Mouse (Mus musculus): ENCODE measurements at regions not wholly inside any gene's neighbourhood (a gene's known extent, or its start where the extent isn't known, plus 50 kb on each side); places are given as distances from the start of the nearest gene placed in this dataset.

GRCm38 (mm10) chr4:98200701-98201100 lies 182.4 kb downstream of the Tm2d1 start:
- DNase-seq (ENCODE audit: low read depth) = no peak

GRCm38 (mm10) chr4:98190318-98190717 lies 192.8 kb downstream of the Tm2d1 start:
- no peak for DNase-seq (ENCODE audit: low read depth)

- DNase-seq (ENCODE audit: low read depth) = no peak
Measured at GRCm38 (mm10) chr4:98189894-98190293, 193.2 kb downstream of the Tm2d1 start.

- no peak for DNase-seq (ENCODE audit: low read depth)
Measured at GRCm38 (mm10) chr4:98188944-98189343, 194.2 kb downstream of the Tm2d1 start.

GRCm38 (mm10) chr4:98187038-98187437 lies 196.1 kb downstream of the Tm2d1 start:
- DNase-seq (ENCODE audit: low read depth) = no peak

- no peak for DNase-seq (ENCODE audit: low read depth)
Measured at GRCm38 (mm10) chr4:98182053-98182355, 201.1 kb downstream of the Tm2d1 start.

GRCm38 (mm10) chr4:98181185-98182052 lies 201.7 kb downstream of the Tm2d1 start:
- DNase-seq (ENCODE audit: low read depth) = no peak

- DNase-seq (ENCODE audit: low read depth) = no peak
Measured at GRCm38 (mm10) chr4:98180336-98180735, 202.8 kb downstream of the Tm2d1 start.
